Mouse (Mus musculus): ENCODE data around the gene Tysnd1. TPM values are rescaled to one million over a fixed set of nuclear protein-coding genes. Genes with fewer than 3 reads are reported as not detected.
A peak's percentile ranks its signal among the peaks of the same experiment; 100 is the strongest.

Tysnd1 gene
- polyA plus RNA-seq, 1 experiment from 2014 or later = 41.5 TPM

GRCm38 (mm10) chr10:61662391-61662988 lies 32.8 kb upstream of the Tysnd1 start:
- 81% methylated on average over 10 of the region's 10 CpGs for WGBS (ENCODE audit: insufficient replicate concordance)
- Histone ChIP-seq H3K9me3 (replicated peaks) (no peaks in the 10 kb centered on the region), H3K4me2 (no peak overlapping the region), H3K36me3 (peaks cover 78% of the 10 kb centered on the region), H3K4me3 (no peak overlapping the region), H3K4me1 (no peaks in the 10 kb centered on the region), H3K27me3 (replicated peaks) (no peaks in the 10 kb centered on the region), H3K9ac (no peak overlapping the region), H3K27ac (no peak overlapping the region)
- no peak for ATAC-seq

GRCm38 (mm10) chr10:61665111-61665510 lies 30.2 kb upstream of the Tysnd1 start:
- no peaks in the 10 kb centered on the region for H3K27me3 ChIP-seq (replicated peaks)
- peaks cover 93% of the 10 kb centered on the region for H3K36me3 ChIP-seq
- 87% methylated on average over 10 of the region's 10 CpGs for WGBS (ENCODE audit: insufficient replicate concordance)
- no peak overlapping the region for H3K4me3 ChIP-seq
- H3K4me1 ChIP-seq = peaks cover 7% of the 10 kb centered on the region
- no peaks in the 10 kb centered on the region for H3K9me3 ChIP-seq (replicated peaks)
- no peak for ATAC-seq
- H3K4me2 ChIP-seq = no peak overlapping the region
- H3K27ac ChIP-seq = no peak overlapping the region
- H3K9ac ChIP-seq = no peak overlapping the region

- H3K27me3 ChIP-seq (replicated peaks) = no peaks in the 10 kb centered on the region
- no peak overlapping the region for H3K4me2 ChIP-seq
- no peaks in the 10 kb centered on the region for H3K9me3 ChIP-seq (replicated peaks)
- H3K36me3 ChIP-seq = peaks cover 94% of the 10 kb centered on the region
- no peak for ATAC-seq
- no peak overlapping the region for H3K9ac ChIP-seq
- peaks cover 13% of the 10 kb centered on the region for H3K4me1 ChIP-seq
- H3K27ac ChIP-seq = no peak overlapping the region
- 69% methylated on average over 3 of the region's 3 CpGs for WGBS (ENCODE audit: insufficient replicate concordance)
- no peak overlapping the region for H3K4me3 ChIP-seq
These were observed 29.7 kb upstream of the Tysnd1 start for GRCm38 (mm10) chr10:61665651-61666050.

- Histone ChIP-seq H3K9me3 (replicated peaks) (no peaks in the 10 kb centered on the region), H3K27me3 (replicated peaks) (no peaks in the 10 kb centered on the region), H3K9ac (no peak overlapping the region), H3K4me2 (no peak overlapping the region), H3K36me3 (peaks cover 91% of the 10 kb centered on the region), H3K4me3 (no peak overlapping the region), H3K4me1 (peaks cover 13% of the 10 kb centered on the region), H3K27ac (no peak overlapping the region)
- 90% methylated on average over 7 of the region's 7 CpGs for WGBS (ENCODE audit: insufficient replicate concordance)
- no peak for ATAC-seq
These were observed 26.0 kb upstream of the Tysnd1 start for GRCm38 (mm10) chr10:61669289-61669688.

- Histone ChIP-seq H3K9ac (no peak overlapping the region), H3K9me3 (replicated peaks) (no peaks in the 10 kb centered on the region), H3K4me1 (peaks cover 14% of the 10 kb centered on the region), H3K4me3 (no peak overlapping the region), H3K36me3 (peaks cover 91% of the 10 kb centered on the region), H3K27me3 (replicated peaks) (no peaks in the 10 kb centered on the region), H3K4me2 (peak overlapping the region; percentile 21; the same call in 1 of the 2 replicates), H3K27ac (peak overlapping the region; percentile 39; the same call in 1 of the 2 replicates)
- ATAC-seq = peak; percentile 79
These were observed 25.4 kb upstream of the Tysnd1 start for GRCm38 (mm10) chr10:61669896-61670295.

- H3K27me3 ChIP-seq (replicated peaks) = no peaks in the 10 kb centered on the region
- H3K36me3 ChIP-seq = peaks cover 89% of the 10 kb centered on the region
- no peak overlapping the region for H3K4me3 ChIP-seq
- 86% methylated on average over 3 of the region's 3 CpGs for WGBS (ENCODE audit: insufficient replicate concordance)
- H3K9ac ChIP-seq = no peak overlapping the region
- H3K4me2 ChIP-seq = no peak overlapping the region
- H3K4me1 ChIP-seq = peaks cover 22% of the 10 kb centered on the region
- H3K9me3 ChIP-seq (replicated peaks) = no peaks in the 10 kb centered on the region
- ATAC-seq = no peak
- H3K27ac ChIP-seq = no peak overlapping the region
These were observed 24.6 kb upstream of the Tysnd1 start for GRCm38 (mm10) chr10:61670758-61671157.

- H3K36me3 ChIP-seq = peaks cover 41% of the 10 kb centered on the region
- no peak overlapping the region for H3K4me3 ChIP-seq
- 35% methylated on average over 3 of the region's 3 CpGs for WGBS (ENCODE audit: insufficient replicate concordance)
- peak overlapping the region; percentile 47; the same call in 1 of the 2 replicates for H3K27ac ChIP-seq
- 0 out of 2 replicates have a peak overlapping the region, but pooled peaks have one; percentile 3 for H3K9ac ChIP-seq
- H3K9me3 ChIP-seq (replicated peaks) = no peaks in the 10 kb centered on the region
- peak overlapping the region; percentile 12; the same call in 1 of the 2 replicates for H3K4me2 ChIP-seq
- no peaks in the 10 kb centered on the region for H3K27me3 ChIP-seq (replicated peaks)
- ATAC-seq = peak; percentile 30
- H3K4me1 ChIP-seq = peaks cover 29% of the 10 kb centered on the region
These were observed 19.4 kb upstream of the Tysnd1 start for GRCm38 (mm10) chr10:61675935-61676334.

GRCm38 (mm10) chr10:61679545-61679944 lies 15.8 kb upstream of the Tysnd1 start:
- Histone ChIP-seq H3K27ac (peak overlapping the region; percentile 87), H3K4me3 (peak overlapping the region; percentile 100), H3K4me2 (peak overlapping the region; percentile 83), H3K36me3 (peaks cover 24% of the 10 kb centered on the region), H3K9ac (peak overlapping the region; percentile 95), H3K4me1 (peaks cover 44% of the 10 kb centered on the region), H3K9me3 (replicated peaks) (no peaks in the 10 kb centered on the region), H3K27me3 (replicated peaks) (no peaks in the 10 kb centered on the region)
- ATAC-seq = 0 out of 2 replicates have a peak, but pooled peaks have one; percentile 2
- 46% methylated on average over 9 of the region's 9 CpGs for WGBS (ENCODE audit: insufficient replicate concordance)

- no peaks in the 10 kb centered on the region for H3K9me3 ChIP-seq (replicated peaks)
- WGBS (ENCODE audit: insufficient replicate concordance) = under 1% methylated on average over 84 of the region's 84 CpGs
- H3K4me1 ChIP-seq = peaks cover 40% of the 10 kb centered on the region
- H3K27me3 ChIP-seq (replicated peaks) = no peaks in the 10 kb centered on the region
- H3K4me3 ChIP-seq = peak within 1 kb of the TSS; percentile 100
- peak; percentile 99 for ATAC-seq
- peak within 1 kb of the TSS; percentile 87 for H3K27ac ChIP-seq
- H3K9ac ChIP-seq = peak within 1 kb of the TSS; percentile 95
- H3K36me3 ChIP-seq = peaks cover 24% of the 10 kb centered on the region
- peak within 1 kb of the TSS; percentile 83 for H3K4me2 ChIP-seq
These were observed 15.1 kb upstream of the Tysnd1 start, which contains the start of gene Sar1a for GRCm38 (mm10) chr10:61680015-61680913. TSS of gene Sar1a (plus strand) at chr10:61680299.

GRCm38 (mm10) chr10:61689405-61689804 lies 5.9 kb upstream of the Tysnd1 start:
- H3K9me3 ChIP-seq (replicated peaks) = no peaks in the 10 kb centered on the region
- H3K27ac ChIP-seq = no peak overlapping the region
- H3K27me3 ChIP-seq (replicated peaks) = no peaks in the 10 kb centered on the region
- WGBS (ENCODE audit: insufficient replicate concordance) = 82% methylated on average over 8 of the region's 8 CpGs
- peaks cover 95% of the 10 kb centered on the region for H3K36me3 ChIP-seq
- H3K4me3 ChIP-seq = no peak overlapping the region
- no peaks in the 10 kb centered on the region for H3K4me1 ChIP-seq
- no peak overlapping the region for H3K4me2 ChIP-seq
- ATAC-seq = no peak
- no peak overlapping the region for H3K9ac ChIP-seq

- WGBS (ENCODE audit: insufficient replicate concordance) = 76% methylated on average over 4 of the region's 4 CpGs
- Histone ChIP-seq H3K9me3 (replicated peaks) (no peaks in the 10 kb centered on the region), H3K4me3 (no peak overlapping the region), H3K4me1 (peaks cover 25% of the 10 kb centered on the region), H3K4me2 (no peak overlapping the region), H3K36me3 (peaks cover 63% of the 10 kb centered on the region), H3K27ac (0 out of 2 replicates have a peak overlapping the region, but pooled peaks have one; percentile 22), H3K9ac (no peak overlapping the region), H3K27me3 (replicated peaks) (no peaks in the 10 kb centered on the region)
- no peak for ATAC-seq
These were observed 1.8 kb upstream of the Tysnd1 start for GRCm38 (mm10) chr10:61693563-61693962.
